Mouse (Mus musculus): ENCODE measurements around the gene Nfrkb.

Gene Nfrkb

DNA sequence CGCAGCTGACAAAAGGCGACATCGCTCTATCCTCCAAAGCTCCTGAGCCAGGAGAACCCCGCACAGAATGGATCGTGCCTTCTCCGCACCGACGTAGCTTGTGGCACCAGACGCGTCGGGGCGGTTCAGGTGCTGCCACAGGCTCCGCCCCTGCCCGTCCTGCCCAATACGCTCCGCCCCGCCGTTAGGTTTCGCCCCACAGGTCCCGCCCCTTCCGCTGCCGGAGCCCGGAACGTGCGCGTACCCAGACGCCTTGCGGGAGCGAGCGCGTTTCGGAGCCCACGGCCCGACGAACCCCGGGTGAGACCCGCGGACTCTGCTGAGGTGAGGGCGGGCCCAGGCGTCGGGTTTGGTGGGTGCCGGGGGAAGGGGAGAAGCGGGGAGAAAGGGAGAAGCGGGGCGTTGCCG is at the start of gene Nfrkb:
TSS of gene Nfrkb (plus strand) at position 246 of the 408 bp plus-strand sequence.
- DNase-seq (ENCODE audit: low read depth, low spot score): peak; percentile 93

DNA sequence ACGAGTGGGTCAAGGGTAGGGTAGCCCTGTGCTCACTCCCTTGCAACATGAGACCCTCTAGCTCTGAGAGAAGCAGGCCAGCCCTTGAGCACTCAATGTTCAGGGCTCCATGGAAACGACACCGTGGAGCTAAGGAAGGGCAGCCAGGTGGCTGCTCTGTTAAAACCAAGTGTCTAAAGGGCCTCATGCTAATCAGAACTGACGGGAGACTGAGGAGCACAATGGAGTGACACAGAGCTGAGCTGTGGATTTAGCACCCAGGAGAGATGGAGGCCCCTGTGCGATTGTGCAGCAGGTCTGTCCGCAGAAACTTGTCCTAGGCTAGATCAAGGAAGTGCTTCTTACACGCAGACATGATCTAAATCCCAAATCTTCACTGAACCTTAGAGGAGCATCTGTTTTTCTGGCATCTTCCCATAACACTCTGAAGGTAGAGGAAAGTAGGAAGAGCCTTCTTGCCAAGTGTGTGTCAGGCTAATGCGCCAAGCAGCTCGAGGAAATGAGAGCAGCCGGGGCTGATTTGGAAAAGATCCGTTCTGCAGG is 41.6 kb upstream of the Nfrkb start:
- peak; percentile 48 for DNase-seq (ENCODE audit: low read depth, low spot score)

DNA sequence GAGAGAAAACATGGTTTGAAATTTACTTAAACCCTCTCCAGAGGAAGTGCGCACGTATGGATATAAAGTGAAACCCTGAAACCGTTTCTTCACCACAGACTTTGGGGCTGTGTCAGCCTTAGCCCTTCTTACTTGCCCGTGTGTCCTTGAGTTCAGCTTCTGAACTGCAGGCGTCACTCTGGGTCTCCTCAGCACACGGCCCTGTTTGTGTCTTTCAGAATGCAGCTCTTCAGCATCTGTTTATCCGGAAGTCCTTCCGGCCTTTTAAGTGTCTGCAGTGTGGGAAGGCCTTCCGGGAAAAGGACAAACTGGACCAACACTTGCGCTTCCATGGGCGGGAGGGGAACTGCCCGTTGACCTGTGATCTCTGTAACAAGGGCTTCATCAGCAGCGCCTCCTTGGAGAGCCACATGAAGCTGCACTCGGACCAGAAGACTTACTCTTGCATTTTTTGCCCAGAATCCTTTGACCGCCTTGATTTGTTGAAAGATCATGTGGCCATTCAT is 39.4 kb upstream of the Nfrkb start:
- DNase-seq (ENCODE audit: low read depth, low spot score): peak; percentile 60

DNA sequence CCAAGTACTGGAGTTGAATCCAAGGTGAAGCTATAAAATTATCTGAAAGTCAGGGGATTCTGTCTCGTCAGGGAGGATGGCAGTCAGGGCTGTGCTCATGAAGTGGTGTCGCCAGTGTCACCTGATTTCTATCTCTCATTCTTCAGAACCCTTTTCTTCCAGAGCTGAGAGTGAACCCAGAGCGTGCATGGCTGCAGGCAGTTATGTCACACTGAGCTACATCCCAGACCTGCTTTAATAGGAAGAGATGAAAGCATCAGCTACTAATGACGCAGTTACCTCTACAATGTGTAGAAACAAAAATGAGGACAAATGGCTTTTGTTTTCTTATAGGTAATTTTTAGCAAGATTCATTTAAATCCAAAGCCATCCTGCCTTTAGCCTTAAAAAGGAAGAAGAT is 37.5 kb upstream of the Nfrkb start:
- DNase-seq (ENCODE audit: low read depth, low spot score): no peak

DNA sequence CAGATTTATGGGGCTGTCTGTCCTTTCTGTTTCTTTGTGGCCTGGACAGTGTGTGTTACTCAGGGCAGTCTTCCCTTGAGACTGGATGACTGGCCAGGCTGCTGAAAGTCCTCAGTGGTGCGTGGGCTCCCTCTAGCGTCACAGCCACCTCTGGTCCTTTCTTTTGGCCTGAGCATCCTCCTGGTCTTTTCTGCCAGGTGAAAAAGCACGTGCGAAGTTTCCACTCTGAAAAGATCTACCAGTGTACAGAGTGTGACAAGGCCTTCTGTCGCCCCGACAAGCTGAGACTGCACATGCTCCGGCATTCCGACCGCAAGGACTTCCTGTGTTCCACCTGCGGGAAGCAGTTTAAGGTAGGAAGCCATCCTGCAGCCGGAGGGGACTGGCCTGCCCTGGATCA is 37.1 kb upstream of the Nfrkb start:
- peak; percentile 68 for DNase-seq (ENCODE audit: low read depth, low spot score)

DNA sequence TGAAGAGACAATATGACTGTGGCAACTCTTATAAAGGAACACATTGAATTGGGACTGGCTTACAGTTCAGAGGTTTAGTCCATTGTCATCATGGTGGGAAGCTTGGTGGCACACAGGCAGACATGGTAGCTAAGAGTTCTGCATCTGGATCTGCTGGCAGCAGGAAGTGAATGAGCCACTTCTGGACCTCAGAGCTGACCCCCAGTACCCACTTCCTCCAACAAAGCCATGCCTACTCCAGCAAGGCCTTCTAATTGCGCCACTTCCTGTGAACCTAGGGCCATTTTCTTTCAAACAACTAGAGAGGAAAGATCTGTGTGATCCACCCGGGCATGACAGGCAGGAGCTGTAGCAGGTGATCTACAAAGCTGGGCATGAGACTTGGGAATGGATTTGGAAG is 33.3 kb upstream of the Nfrkb start:
- no peak for DNase-seq (ENCODE audit: low read depth, low spot score)

DNA sequence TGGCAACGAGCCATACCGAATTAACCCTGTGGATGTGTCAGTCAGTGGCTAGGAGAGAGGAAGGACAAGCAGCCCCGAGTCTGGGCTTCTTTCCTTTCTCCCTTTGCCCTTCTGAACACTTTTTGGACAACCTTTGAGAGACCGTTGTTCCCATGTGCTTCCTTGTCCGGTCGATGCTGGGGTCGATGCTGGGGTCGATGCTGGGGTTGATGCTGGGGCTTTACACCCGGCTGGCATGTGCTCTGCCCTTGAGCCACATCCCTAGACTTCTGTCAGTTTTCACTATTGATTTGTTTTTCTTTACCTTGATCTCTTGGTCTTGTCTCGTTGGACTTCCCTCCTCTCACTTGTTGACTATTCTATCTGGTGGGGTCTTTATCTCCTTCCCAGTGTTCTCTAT is 32.5 kb upstream of the Nfrkb start:
- no peak for DNase-seq (ENCODE audit: low read depth, low spot score)

DNA sequence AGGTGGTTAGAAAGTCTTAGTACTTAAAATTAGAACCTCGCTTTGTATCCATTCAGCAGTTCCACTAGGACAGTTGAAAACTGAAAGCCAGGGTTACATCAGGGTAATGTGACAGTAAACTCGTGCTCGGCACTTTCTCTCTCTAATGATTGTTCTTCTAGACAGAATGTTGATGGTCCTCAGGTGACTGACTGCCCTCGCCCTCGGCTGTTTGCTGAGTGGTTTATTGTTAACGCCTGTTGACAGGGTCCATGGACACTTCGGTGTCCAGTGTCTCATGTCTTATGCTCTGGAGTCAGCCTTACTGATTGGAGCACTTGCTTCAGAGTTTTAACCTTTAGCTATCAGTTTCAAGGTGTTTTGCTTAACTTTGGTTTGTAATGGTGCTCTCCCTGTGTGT is 31.9 kb upstream of the Nfrkb start:
- no peak for DNase-seq (ENCODE audit: low read depth, low spot score)

DNA sequence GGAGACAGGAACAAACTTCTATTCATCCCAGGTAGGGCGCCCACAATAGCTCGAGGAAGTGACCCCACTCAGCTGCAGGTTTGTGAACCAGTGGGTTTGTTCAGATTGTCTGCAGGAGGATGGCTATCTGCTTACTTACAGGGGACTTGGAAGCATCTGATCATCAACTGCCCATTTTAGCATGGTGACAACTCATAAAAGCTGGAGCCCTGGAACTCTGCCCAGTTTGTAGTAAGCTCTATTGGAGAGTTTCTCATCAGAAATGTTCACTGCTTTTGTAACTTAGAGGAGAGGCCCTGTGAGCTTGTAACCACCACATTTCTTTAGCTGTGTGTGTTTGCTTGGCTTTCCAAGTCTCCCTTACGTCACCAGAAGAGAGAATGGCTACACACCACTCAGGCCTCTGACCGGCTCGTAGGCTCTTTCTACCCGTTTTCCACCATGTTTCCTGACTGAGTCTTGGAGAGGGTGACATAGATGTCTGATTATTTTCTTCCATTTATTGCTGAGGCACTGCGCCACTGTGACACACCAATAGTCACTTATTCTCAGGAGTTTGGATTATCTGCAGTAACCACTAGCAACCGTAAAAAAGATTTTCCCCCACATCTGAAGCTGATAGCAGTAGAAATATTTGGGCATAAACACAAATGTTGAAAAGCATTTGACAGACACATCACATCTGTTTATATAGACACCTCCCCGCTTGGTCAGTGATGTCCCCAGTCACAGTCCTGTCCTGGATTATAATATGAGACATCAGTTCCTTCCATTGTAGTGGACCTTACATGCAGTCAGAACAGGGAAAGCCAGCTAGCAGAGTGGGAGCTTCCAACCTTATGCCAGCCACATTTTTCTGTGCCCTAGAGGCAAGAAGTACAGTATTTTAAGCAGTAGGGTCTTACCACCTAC is 22.0 kb upstream of the Nfrkb start:
- no peak for DNase-seq (ENCODE audit: low read depth, low spot score)

DNA sequence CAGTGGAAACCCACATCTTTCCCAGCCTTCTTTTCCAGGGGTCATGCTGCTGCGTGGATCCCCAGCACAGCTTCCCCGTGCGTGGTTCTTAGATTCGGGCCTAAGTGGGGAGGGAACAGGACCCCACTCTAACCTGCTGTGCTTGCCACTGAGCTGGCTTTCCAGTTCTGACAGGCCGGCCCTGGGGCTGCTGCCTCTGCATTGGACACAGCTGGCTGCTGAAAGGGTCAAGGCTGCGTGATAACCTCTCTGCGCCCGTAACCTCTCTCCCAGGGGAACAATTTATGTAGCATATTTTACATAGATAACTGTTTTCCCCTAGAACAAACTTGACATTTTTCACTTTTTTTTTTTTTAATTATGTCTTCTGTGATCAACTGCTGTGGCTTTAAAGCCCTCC is 20.9 kb upstream of the Nfrkb start:
- no peak for DNase-seq (ENCODE audit: low read depth, low spot score)

DNA sequence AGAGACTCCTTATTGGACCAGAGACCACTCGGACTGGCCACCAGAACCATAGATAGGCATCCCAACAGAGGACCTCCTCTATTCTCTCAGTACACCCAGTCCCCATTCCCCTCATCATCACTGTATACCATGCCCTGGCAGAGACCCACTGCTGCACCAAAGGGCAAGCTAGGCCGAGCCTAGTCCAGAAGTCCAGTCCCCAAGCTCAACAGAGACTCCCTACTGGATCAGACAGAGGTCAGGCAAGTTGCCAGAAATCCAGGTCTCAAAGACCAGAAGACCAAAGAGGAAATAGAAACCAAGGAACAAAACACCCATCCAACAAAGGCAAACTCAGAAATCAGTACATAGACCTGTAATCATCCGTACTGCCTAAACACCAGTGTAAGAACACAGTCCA is 14.3 kb upstream of the Nfrkb start:
- DNase-seq (ENCODE audit: low read depth, low spot score): no peak

DNA sequence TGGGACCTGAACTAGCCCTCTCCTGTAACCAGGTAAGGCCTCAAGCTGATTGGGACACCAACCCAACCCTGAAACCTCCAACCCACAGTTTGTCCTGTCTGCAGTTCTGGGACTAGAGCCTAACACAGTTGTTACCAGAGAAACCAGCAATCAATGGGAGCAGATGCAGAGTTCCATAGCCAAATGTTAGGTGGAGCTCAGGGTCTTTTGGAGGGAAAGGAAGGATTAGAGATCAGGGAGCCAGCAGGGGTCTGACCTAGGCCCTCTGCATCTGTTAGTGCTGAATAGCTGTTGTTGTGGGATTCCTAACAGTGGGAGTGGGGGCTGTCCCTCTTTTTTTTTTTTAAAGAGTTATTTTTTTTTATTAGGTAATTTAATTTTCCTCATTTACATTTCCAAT is 9.3 kb upstream of the Nfrkb start:
- peak; percentile 93 for DNase-seq (ENCODE audit: low read depth, low spot score)

DNA sequence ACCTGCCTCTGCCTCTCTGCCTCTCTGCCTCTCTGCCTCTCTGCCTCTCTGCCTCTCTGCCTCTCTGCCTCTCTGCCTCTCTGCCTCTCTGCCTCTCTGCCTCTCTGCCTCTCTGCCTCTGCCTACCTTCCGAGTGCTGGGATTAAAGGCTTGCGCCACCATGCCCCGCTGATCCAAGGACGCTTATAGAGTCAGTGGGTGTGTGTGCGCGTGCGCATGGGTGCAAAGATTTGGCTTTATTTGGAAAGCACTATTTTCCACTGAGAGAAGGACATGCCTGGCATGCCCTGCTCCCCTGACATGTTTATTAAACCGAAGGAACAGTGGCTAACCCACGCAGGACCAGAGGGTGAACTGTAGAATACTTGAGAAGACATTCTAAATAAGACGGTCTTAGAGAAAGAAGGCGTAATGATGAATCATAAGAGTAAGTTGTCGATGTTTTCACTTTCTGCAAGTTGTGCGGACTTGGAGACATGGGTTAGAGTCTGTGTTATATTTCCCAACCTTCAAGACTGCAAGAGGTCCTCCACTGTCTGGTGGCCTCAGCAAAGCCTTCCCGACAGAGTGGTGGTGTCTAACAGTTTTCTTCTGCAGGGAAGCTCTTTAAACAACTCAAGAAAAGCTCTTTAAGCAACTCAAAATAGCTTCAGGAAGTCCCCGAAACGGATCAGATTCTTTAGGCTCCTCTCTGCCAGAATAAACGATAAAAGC is 1.0 kb upstream of the Nfrkb start:
- peak; percentile 64 for DNase-seq (ENCODE audit: low read depth, low spot score)

DNA sequence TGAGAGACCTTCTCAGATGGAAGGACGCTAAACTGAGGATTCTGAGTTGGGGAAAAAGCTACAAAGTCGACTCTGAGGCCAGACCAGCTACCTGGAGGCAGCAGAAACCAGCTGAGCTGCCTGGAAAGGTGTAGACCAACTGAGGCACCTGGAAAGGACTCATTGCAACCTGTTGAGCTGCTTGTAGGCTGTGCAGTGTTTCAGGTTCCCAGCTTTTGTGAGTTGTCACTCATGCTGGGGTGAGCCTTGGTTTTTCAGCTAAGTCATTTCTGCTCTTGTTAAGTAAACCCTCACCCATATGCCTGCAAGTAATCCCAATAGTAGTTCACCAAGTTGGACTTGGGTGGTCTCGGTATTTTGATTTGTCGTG is 507 bp upstream of the Nfrkb start:
- no peak for DNase-seq (ENCODE audit: low read depth, low spot score)

DNA sequence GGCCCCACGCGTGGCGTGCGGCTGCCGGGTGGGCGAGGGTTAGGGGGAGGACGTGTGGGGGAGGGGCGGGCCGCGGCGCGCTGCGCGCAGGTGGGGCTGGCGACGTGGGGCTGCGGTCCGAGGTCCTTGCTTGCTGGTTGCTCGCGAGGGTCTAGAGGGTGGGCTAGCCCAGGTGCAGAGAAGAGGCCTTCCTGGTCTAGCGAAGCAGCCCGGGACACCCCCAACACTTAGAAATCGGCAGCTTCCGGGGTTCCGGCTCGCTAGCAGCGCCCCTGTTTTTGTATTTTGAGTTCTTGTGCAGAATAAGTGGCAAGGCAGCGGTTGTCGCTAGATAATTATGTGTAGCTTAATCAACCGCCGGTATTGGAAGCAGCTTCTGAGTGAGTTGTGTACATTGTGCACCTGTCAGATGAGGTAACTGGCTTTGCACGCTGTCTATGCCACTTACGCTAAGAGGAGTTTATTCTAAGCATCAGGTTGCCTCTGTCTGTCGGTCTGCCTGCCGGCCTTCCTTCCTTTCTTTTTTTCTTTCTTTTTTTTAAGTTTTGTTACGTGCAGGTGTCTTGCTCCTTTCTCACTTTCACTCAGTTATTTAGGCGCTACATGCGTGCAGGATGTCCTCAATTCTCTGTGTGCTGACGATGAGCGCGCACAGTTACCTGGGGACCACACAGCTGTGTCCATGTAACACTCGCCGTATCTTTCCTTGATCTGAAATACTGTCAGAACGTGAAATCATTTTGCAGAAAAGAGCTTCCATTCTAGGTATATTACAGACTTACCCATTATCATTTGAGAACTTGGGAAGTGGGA is 582 bp downstream of the Nfrkb start:
- DNase-seq (ENCODE audit: low read depth, low spot score): no peak

DNA sequence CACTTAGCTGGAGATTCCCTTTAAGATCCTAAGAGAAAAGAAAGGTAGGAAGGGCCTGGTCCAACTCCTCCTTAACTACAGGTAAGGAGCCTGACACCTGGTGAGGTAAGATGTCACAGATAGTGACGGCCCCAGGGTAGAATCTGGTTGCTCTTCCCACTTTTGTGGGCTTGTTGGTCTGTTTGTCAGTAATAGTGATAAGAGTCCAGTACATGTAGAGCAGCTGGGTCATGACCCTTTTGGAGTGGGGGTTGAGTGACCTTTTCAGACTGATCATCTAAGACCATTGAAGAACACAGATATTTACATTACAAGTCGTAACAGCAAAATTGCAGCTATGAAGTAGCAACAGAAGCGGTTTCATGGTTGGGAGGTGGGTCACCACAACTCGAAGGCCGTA is 1.2 kb downstream of the Nfrkb start:
- DNase-seq (ENCODE audit: low read depth, low spot score): no peak

DNA sequence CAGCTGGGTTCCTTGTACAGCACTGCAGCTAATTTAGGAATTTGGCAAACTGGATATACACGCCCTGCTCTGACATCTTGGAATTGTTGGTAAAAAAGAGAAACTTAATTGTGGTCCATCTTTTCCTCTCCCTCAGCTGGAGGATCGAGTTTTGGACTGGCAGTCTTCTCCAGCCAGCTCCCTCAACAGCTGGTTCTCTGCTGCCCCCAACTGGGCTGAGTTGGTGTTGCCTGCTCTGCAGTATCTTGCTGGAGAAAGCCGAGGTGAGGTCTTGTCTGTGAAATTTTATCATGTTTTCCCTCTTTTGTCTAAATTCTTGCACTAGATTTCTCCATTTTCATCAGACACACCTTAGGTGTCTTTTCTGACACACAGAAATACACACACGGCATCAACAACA is 14.4 kb downstream of the Nfrkb start:
- peak; percentile 70 for DNase-seq (ENCODE audit: low read depth, low spot score)

DNA sequence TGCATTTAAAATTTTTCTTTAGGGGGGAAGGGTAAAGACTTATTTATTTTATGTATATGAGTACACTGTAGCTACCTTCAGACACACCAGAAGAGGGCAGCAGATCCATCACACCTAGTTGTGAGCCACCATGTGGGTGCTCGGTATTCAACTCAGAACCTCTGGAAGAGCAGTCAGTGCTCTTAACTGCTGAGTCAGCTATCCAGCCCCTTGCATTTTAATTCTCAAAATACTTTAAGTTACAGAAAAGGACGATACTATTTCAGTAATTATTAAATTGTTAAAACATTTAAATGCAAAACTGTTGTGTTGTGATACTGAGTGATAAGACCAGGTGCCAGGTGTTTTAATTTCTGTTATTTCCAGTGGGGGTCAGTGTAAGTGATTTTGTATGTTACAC is 18.3 kb downstream of the Nfrkb start:
- no peak for DNase-seq (ENCODE audit: low read depth, low spot score)

DNA sequence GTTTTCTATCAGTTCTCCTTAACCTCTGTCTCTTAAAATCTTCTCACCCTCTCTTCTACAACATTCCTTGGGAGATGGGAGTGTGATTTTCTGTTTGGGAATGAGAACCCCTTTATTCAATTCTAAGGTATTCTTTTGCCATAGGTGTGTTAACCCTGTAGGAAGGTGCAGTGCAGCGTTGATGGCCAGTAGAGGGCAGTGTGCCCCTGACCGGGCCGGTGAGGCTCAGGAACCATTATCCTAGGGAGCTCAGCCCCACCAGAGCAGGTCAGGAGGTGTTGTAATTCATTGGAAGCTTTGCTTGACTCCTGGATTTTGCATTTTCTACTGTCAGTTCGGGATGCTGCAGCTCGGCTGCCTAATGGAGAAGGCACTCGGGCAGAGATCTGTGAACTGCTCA is 19.2 kb downstream of the Nfrkb start:
- peak; percentile 72 for DNase-seq (ENCODE audit: low read depth, low spot score)

DNA sequence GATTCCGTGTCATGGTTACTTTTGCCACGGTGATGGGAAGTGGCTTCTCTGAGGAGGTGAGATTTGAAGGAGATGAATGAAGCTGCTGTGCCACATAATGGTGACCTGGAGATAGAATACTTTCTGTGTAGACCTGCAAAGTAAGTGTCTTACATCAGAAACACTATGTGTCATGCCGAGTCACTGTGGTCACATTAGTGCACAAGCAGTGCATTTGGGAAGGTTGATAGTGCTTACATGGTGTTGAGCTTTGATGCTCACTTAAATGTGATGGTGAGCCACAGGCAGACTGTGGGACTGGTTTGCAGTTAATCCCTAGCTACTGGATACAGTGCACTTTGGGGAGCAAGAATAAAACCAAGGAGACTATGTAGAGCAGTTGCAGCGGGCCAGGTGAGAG is 26.2 kb downstream of the Nfrkb start:
- DNase-seq (ENCODE audit: low read depth, low spot score): no peak

DNA sequence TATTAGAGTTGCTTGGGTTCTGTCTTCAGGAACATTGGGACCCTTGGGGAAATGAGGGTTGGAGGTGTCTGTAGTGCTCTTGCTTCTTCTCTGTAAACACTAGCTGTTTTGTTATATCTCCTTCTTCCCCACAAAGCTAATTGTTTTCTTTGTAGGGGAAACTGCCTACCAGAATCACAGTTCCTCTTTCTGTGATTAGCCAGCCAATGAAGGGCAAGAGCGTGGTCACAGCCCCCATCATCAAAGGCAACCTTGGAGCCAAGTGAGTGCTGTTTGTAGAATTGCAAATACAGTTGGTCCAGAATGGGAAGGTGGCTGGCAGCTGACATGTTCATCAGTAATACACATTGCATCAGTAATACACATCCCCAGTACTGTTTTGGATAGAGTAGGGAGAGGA is 32.8 kb downstream of the Nfrkb start:
- no peak for DNase-seq (ENCODE audit: low read depth, low spot score)

DNA sequence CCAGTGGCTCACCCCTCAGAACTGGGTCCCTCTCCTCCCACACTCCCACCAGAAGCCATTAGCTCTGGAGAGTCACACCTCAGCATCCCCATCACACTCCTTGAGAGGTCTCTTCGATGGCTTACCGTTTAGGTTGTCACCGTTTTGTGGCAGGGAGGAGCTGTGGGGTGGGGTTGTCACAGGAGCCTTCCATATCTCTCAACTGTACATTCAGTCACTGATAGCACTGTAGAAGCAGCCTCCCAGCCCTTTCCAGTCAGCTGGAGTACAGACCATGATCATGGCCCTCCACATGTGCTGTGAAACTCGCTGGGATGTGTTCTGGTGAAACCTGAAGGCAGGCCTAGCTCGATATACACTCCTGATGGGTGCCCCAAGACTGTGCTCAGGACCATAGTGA is 36.2 kb downstream of the Nfrkb start:
- no peak for DNase-seq (ENCODE audit: low read depth, low spot score)
